Mouse (Mus musculus): ENCODE measurements around the gene Srm.

The Srm gene

GRCm38 (mm10) chr4:148638302-148638701 is 47.0 kb downstream of the Srm start:
- no peak for DNase-seq (ENCODE audit: low read depth)

- no peak for DNase-seq (ENCODE audit: low read depth)
These were observed 48.2 kb downstream of the Srm start for GRCm38 (mm10) chr4:148639455-148639854.

DNA sequence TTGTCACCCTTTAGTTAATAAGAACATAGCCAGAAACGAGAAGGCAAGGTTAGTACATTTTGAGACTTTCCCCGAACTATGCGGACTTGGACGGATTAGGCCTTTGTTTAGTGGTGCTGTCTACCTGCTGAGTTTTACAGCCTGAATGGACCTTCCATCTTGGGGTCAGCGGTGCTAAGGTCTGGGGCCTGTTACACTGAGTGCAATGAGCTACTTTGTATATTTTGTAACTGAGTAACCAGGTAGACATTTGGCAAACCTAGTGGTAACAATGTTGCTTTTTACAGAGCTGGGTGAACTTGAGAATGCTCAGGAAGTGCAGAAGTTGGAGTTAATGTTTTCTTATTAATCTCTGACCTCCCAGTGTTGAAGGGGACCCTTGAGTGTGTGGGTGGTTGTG is 49.8 kb downstream of the Srm start:
- no peak for DNase-seq (ENCODE audit: low read depth)

DNA sequence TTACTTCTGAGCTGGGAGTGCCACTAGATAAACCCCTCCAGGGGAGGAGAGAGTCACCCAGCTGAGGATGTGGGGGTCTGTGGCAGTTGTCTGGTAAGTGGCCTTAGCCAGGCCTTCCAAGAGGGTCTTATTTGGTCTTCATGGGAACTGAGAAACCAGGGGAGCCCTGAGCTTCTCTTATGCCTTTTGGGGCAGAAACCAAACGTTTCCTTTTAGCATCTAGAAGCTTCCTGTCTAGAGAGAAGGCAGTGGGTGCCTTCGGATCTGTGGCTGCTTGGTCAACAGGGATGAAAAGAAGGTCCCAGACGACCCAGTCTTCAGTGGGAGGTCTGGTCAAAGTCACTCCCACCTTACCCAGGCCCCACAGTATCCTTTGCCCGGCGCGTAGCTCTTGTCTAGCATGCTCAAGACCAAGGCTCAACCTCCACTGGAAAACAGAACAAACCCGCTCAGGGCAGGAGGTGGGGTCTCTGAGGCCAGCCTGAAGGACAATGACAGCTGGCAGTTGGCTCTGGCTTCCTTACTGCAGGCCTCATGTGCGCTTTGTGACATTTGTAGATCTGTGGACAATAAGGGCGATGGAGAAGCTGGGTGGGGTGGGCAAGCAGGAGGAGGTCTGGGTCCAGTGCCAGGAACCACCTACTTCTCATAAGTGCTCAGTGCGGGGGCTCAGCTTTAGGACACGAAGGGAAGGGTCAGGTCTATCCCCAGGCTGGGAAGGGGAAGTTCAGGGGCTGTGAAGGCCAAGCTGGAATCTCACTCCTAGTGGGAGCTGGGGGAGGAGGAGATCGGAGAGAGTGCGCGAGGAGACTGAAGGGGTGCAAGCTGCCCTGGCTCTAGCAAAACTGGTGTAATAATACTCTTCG is 52.2 kb downstream of the Srm start, which contains the start of gene Gm572:
Gene Gm572, plus strand, starts transcription at position 27 of the 866 bp plus-strand sequence.
- no peak for DNase-seq (ENCODE audit: low read depth)

DNA sequence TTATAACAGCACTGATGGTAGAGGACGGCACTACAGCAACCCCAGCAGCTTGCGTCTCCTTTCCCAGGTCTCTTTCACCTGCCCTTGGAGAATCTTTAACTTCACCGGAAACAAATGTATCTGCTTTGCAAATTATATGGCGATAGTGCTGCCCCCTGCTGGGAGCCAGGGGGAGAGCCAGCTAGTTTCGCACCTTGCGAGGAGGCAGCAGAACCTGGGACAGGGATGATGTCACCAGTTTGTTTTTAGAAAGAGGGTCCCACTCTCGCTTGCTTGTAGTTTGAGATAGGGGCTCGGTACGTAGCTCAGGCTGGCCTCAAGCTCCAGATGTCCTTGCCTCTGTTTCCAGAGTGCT is 52.8 kb downstream of the Srm start:
- DNase-seq (ENCODE audit: low read depth) = peak; percentile 80

Data from c-Kit-positive CD71-negative TER-119-negative erythroid progenitor cells, embryonic 14.5 days (primary cell).